13 mouse cellular contexts compared by ENCODE assay signal in genomic region chr11:57911698-57912283, GRCm38 (mm10).
DNase-seq lines count a peak whose midpoint lies in the region; ATAC-seq and TF ChIP-seq lines count a peak whose summit lies in the region.
"Had no signal": no experiment of that assay in that cellular context is flagged by ENCODE, and none has a peak within 500 bp of the region (broad histone marks: within the 10 kb centered on the region; RNA-seq: fewer than 3 reads in every experiment).

No protein-coding gene starts in this region.

- intact Hi-C loops in gastrocnemius, postnatal 36 days (cut with DNase I), result no loop called here

- no peak for TF ChIP-seq CTCF in G1E (IDR thresholded peaks at IDR 0.05; ENCODE audit: low read depth, low read length)

- no peak overlapping the region for H3K27ac ChIP-seq in intestine, embryonic 15.5 days
- H3K27ac ChIP-seq in intestine, embryonic 16.5 days (ENCODE audit: low read length), result no peak overlapping the region
- H3K27ac ChIP-seq: heart, adult 2 months had no signal

- no peaks in the 10 kb centered on the region for H3K9me3 ChIP-seq in intestine, embryonic 15.5 days
- H3K9me3 ChIP-seq in intestine, embryonic 16.5 days (ENCODE audit: control insufficient read depth, low read length), result no peaks in the 10 kb centered on the region
- H3K9me3 ChIP-seq in G1E (replicated peaks), result no peaks in the 10 kb centered on the region

- no peak overlapping the region for H3K4me2 ChIP-seq in intestine, embryonic 15.5 days (replicated peaks)
- no peak overlapping the region for H3K4me2 ChIP-seq in intestine, embryonic 16.5 days (ENCODE audit: low read depth, low read length)

- peak; percentile 37 for DNase-seq in G1E (ENCODE audit: low spot score)
- DNase-seq in c-Kit-positive CD71-negative TER-119-negative erythroid progenitor cells, embryonic 14.5 days (ENCODE audit: low read depth), result peak; percentile 50
- DNase-seq in natural killer cell, adult 2 months (ENCODE audit: low spot score in 2 of 2), result peak; percentile 38 to 56
- DNase-seq in gastrocnemius, postnatal 36 days, result no peak
- DNase-seq in cerebellum, adult 8-10 months, result no peak
- no peak for DNase-seq in layer of hippocampus, adult 18-20 months (ENCODE audit: low spot score in 2 of 2)
- DNase-seq: cerebellum, postnatal 10 days; heart, adult 2 months; heart, postnatal 4 days; kidney, adult 8-10 months; lung, postnatal 10 days had no signal

- peaks cover 9% of the 10 kb centered on the region for H3K4me1 ChIP-seq in intestine, embryonic 15.5 days (replicated peaks)
- H3K4me1 ChIP-seq in intestine, embryonic 16.5 days (ENCODE audit: control insufficient read depth, insufficient read depth, low read length), result peaks cover 6% of the 10 kb centered on the region; the same call in 1 of the 2 replicates
- peaks cover 54% of the 10 kb centered on the region for H3K4me1 ChIP-seq in G1E (ENCODE audit: insufficient read depth, low read depth, low read length)

- no peaks in the 10 kb centered on the region for H3K36me3 ChIP-seq in intestine, embryonic 15.5 days
- no peaks in the 10 kb centered on the region for H3K36me3 ChIP-seq in intestine, embryonic 16.5 days (ENCODE audit: control insufficient read depth, insufficient read depth, low read length)
- no peaks in the 10 kb centered on the region for H3K36me3 ChIP-seq in G1E (replicated peaks)

- H3K9ac ChIP-seq in intestine, embryonic 15.5 days, result no peak overlapping the region
- H3K9ac ChIP-seq in intestine, embryonic 16.5 days (ENCODE audit: low read depth, low read length), result no peak overlapping the region

- H3K4me3 ChIP-seq in intestine, embryonic 15.5 days (replicated peaks), result no peak overlapping the region
- H3K4me3 ChIP-seq in intestine, embryonic 16.5 days (ENCODE audit: low read length), result no peak overlapping the region
- H3K4me3 ChIP-seq in G1E (ENCODE audit: low read depth, low read length), result peak overlapping the region; percentile 61; the same call in 1 of the 2 replicates
- H3K4me3 ChIP-seq: heart, adult 2 months had no signal

- 0 out of 2 replicates have a peak, but pooled peaks have one; percentile 10 for ATAC-seq in intestine, embryonic 15.5 days
- ATAC-seq in intestine, embryonic 16.5 days, result no peak
- peak; percentile 91 for ATAC-seq in G1E (ENCODE audit: extremely low read depth, insufficient number of reproducible peaks, low FRiP score, poor library complexity, severe bottlenecking)

- no peaks in the 10 kb centered on the region for H3K27me3 ChIP-seq in intestine, embryonic 15.5 days (replicated peaks)
- H3K27me3 ChIP-seq in intestine, embryonic 16.5 days (replicated peaks; ENCODE audit: control insufficient read depth, insufficient read depth, low read length), result no peaks in the 10 kb centered on the region
- peaks cover 10% of the 10 kb centered on the region; the same call in 1 of the 2 replicates for H3K27me3 ChIP-seq in G1E (ENCODE audit: insufficient read depth, low read length)

- WGBS in intestine, embryonic 15.5 days, result 33% methylated on average over 10 of the region's 10 CpGs
- 39% methylated on average over 10 of the region's 10 CpGs for WGBS in intestine, embryonic 16.5 days

Comparison
In these comparisons a context has a peak if more than half of its experiments do, and no peak if none do; other contexts are left out.
1. DNase-seq: peak in G1E (single experiment), c-Kit-positive CD71-negative TER-119-negative erythroid progenitor cells, embryonic 14.5 days (single experiment) and natural killer cell, adult 2 months (2 of 2); none in gastrocnemius, postnatal 36 days (0 of 2), cerebellum, adult 8-10 months (single experiment) and layer of hippocampus, adult 18-20 months (0 of 2).